Comparison of ENCODE assay signal across 13 mouse cellular contexts in genomic region chr11:6900357-6900756, GRCm38 (mm10).
A peak's percentile ranks its signal among the peaks of the same experiment; 100 is the strongest.
DNase-seq lines count a peak whose midpoint lies in the region; ATAC-seq and TF ChIP-seq lines count a peak whose summit lies in the region.
"Had no signal": no experiment of that assay in that cellular context is flagged by ENCODE, and none has a peak within 500 bp of the region (broad histone marks: within the 10 kb centered on the region; RNA-seq: fewer than 3 reads in every experiment).

No protein-coding gene starts in this region.

- H3K4me3 ChIP-seq in heart, adult 2 months: no peak overlapping the region
- H3K4me3 ChIP-seq in ES-Bruce4 (ENCODE audit: low read depth, low read length): peak overlapping the region; percentile 1; the same call in 1 of the 2 replicates
- H3K4me3 ChIP-seq in forebrain, embryonic 16.5 days (replicated peaks; ENCODE audit: low read length): no peak overlapping the region
- no peak overlapping the region for H3K4me3 ChIP-seq in midbrain, embryonic 12.5 days

- H3K9ac ChIP-seq in heart, adult 2 months (ENCODE audit: low read depth, low read length): no peak overlapping the region
- peak overlapping the region; percentile 3; the same call in 1 of the 2 replicates for H3K9ac ChIP-seq in ES-Bruce4 (ENCODE audit: low read depth, poor library complexity, severe bottlenecking)
- no peak overlapping the region for H3K9ac ChIP-seq in forebrain, embryonic 16.5 days (replicated peaks; ENCODE audit: low read depth, low read length)
- no peak overlapping the region for H3K9ac ChIP-seq in midbrain, embryonic 12.5 days (replicated peaks)

- TF ChIP-seq CTCF in heart, adult 2 months (IDR thresholded peaks at IDR 0.05): no peak
- no peak for TF ChIP-seq CTCF in ES-Bruce4 (IDR thresholded peaks at IDR 0.05; ENCODE audit: low read depth, low read length)

- no peak for TF ChIP-seq EP300 in heart, adult 2 months (IDR thresholded peaks at IDR 0.05; ENCODE audit: insufficient read depth, low read depth, low read length)
- no peak for TF ChIP-seq EP300 in ES-Bruce4 (IDR thresholded peaks at IDR 0.05; ENCODE audit: insufficient read depth, low read depth, low read length)

- H3K9me3 ChIP-seq in ES-Bruce4 (replicated peaks; ENCODE audit: control insufficient read depth, insufficient read depth, low read length, poor library complexity, severe bottlenecking): no peaks in the 10 kb centered on the region
- no peaks in the 10 kb centered on the region for H3K9me3 ChIP-seq in forebrain, embryonic 16.5 days (ENCODE audit: control insufficient read depth, low read length)
- no peaks in the 10 kb centered on the region for H3K9me3 ChIP-seq in midbrain, embryonic 12.5 days

- intact Hi-C loops in heart, adult 2 months (cut with DNase I): loop anchor here (10.0 kb wide), 1 partner anchor 244 kb away; no protein-coding TSS in a partner anchor

- peak; percentile 4; the same call in 1 of the 2 replicates for ATAC-seq in forebrain, embryonic 16.5 days
- no peak for ATAC-seq in midbrain, embryonic 12.5 days (ENCODE audit: low FRiP score, low read depth)
- ATAC-seq: intestine, embryonic 16.5 days had no signal

- peak overlapping the region; percentile 5; the same call in 1 of the 2 replicates for H3K4me2 ChIP-seq in forebrain, embryonic 16.5 days (ENCODE audit: low read length)
- peak overlapping the region; percentile 28 for H3K4me2 ChIP-seq in midbrain, embryonic 12.5 days (replicated peaks)
- H3K4me2 ChIP-seq: liver, embryonic 11.5 days had no signal

- no peak overlapping the region for H3K27ac ChIP-seq in heart, adult 2 months
- no peak overlapping the region for H3K27ac ChIP-seq in ES-Bruce4 (ENCODE audit: insufficient read depth, low read length)
- H3K27ac ChIP-seq in forebrain, embryonic 16.5 days (ENCODE audit: low read length): no peak overlapping the region; the same call in 1 of the 2 replicates
- H3K27ac ChIP-seq in midbrain, embryonic 12.5 days (replicated peaks): peak overlapping the region; percentile 66

- WGBS in heart, adult 2 months: 79% methylated on average over 12 of the region's 12 CpGs
- WGBS in forebrain, embryonic 16.5 days: 18% methylated on average over 12 of the region's 12 CpGs
- WGBS in midbrain, embryonic 12.5 days: 25% methylated on average over 12 of the region's 12 CpGs

- no peaks in the 10 kb centered on the region for H3K36me3 ChIP-seq in heart, adult 2 months (ENCODE audit: control insufficient read depth, insufficient read depth, low read length)
- no peaks in the 10 kb centered on the region for H3K36me3 ChIP-seq in ES-Bruce4 (ENCODE audit: control insufficient read depth, insufficient read depth, low read length, poor library complexity, severe bottlenecking)
- no peaks in the 10 kb centered on the region for H3K36me3 ChIP-seq in forebrain, embryonic 16.5 days (ENCODE audit: control insufficient read depth, insufficient read depth)
- H3K36me3 ChIP-seq in midbrain, embryonic 12.5 days: no peaks in the 10 kb centered on the region

- H3K27me3 ChIP-seq in heart, adult 2 months (ENCODE audit: control insufficient read depth, insufficient read depth, low read length): no peaks in the 10 kb centered on the region
- no peaks in the 10 kb centered on the region for H3K27me3 ChIP-seq in ES-Bruce4 (ENCODE audit: control insufficient read depth, insufficient read depth, low read length, poor library complexity, severe bottlenecking)
- no peaks in the 10 kb centered on the region for H3K27me3 ChIP-seq in forebrain, embryonic 16.5 days (replicated peaks; ENCODE audit: control insufficient read depth, insufficient read depth, low read length)
- H3K27me3 ChIP-seq in midbrain, embryonic 12.5 days: peaks cover 10% of the 10 kb centered on the region

- peak; percentile 19 for DNase-seq in heart, adult 11 months
- no peak for DNase-seq in heart, adult 2 months
- DNase-seq in Muller cell, postnatal 12 days (ENCODE audit: inconsistent ontology term): no peak
- DNase-seq in urinary bladder, adult 18-20 months (ENCODE audit: low spot score in 2 of 2): no peak
- no peak for DNase-seq in urinary bladder, postnatal 4 days (ENCODE audit: low spot score in 2 of 2)
- DNase-seq: gastrocnemius, postnatal 36 days; lung, postnatal 4 days; thymus, adult 2 months had no signal

- H3K4me1 ChIP-seq in heart, adult 2 months (ENCODE audit: control insufficient read depth, insufficient read depth, low read length): no peaks in the 10 kb centered on the region
- H3K4me1 ChIP-seq in ES-Bruce4 (ENCODE audit: control insufficient read depth, insufficient read depth, low read length): peaks cover 16% of the 10 kb centered on the region
- peaks cover 20% of the 10 kb centered on the region for H3K4me1 ChIP-seq in forebrain, embryonic 16.5 days (replicated peaks; ENCODE audit: control insufficient read depth, insufficient read depth, low read length)
- H3K4me1 ChIP-seq in midbrain, embryonic 12.5 days: peaks cover 16% of the 10 kb centered on the region

- H3K79me2 ChIP-seq in heart, adult 2 months (replicated peaks; ENCODE audit: control insufficient read depth, insufficient read depth, low read length): no peaks in the 10 kb centered on the region

- TF ChIP-seq POLR2A in heart, adult 2 months (IDR thresholded peaks at IDR 0.05; ENCODE audit: insufficient read depth, low read depth, low read length): no peak
- no peak for TF ChIP-seq POLR2A in ES-Bruce4 (IDR thresholded peaks at IDR 0.05; ENCODE audit: insufficient read depth, low read length)
